Mouse (Mus musculus): ENCODE measurements around the gene Rimbp3.

GRCm38 (mm10) chr16:17225584-17225983 is 17.2 kb downstream of the Rimbp3 start:
- no peak for TF ChIP-seq CTCF (IDR thresholded peaks at IDR 0.05; ENCODE audit: insufficient read depth, low read depth, low read length)
- TF ChIP-seq POLR2A (IDR thresholded peaks at IDR 0.05; ENCODE audit: insufficient read depth, low read depth, low read length): no peak
